Mouse (Mus musculus): Measurements from ENCODE around the gene Pilrb1. TPM values are rescaled to one million over a fixed set of nuclear protein-coding genes. Genes with fewer than 3 reads are reported as not detected.

Pilrb1 gene
- total RNA-seq, 2 experiments from 2014 or later, result not detected

DNA sequence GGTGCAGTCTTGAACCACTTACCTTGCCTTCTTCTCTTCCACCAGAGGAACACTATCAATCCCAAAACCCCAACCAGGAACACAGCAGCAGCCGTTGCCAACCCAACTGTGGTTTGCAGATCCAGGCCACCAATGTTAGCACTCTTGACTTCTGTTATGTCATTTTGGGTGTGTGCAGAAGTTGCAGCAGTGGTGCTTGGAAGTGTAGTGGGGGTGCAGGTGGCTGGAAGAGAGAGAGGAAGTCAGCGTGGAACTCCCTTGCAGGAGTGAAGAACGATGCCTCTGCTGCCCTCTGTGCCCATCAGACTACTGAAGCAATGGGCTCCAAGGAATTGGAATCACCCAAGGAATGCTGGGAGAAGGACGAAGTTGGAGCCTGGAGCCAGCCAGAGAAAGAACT lies 26.8 kb downstream of the Pilrb1 start:
- intact Hi-C loops (cut with DNase I), result no loop called here
- no peak for DNase-seq

DNA sequence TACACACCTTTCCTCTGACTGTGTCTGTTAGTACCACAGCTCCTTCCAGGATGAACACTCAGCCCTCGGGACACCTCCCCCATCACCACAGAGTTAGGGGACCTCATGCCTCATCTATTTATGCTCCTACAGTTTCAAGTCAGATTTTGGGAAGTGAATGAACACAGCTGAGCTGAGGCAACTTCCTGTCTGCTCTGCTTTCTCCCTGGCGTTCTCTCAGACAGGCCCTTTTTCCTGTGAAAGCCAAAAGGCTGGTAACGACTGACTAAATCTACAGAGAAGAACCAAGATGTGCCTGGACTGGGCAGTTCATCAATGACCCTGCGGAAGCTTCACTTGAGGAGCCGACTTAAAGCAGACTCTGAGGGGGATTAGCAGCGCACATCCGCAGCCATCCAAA lies 27.7 kb downstream of the Pilrb1 start:
- no peak for DNase-seq
- intact Hi-C loops (cut with DNase I), result no loop called here

DNA sequence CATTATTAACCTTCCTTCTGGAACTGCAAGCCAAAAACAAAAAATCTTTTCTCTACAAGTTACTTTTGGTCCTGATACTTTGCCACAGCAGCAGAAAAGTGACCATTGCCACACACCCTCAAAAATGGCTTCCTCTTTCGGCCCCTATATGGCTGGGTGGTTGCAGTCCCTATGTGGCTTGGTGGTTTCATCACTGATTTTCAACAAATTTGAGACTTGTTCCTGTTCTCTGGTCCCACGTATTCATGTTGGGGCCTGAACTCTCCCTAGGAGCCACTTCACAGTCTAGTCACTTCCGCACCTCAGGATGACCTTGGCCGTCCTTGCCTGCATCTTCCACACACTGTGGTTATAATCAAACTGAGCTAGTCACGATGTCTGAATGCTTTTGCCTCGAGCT lies 29.2 kb downstream of the Pilrb1 start:
- intact Hi-C loops (cut with DNase I), result no loop called here
- DNase-seq, result no peak

DNA sequence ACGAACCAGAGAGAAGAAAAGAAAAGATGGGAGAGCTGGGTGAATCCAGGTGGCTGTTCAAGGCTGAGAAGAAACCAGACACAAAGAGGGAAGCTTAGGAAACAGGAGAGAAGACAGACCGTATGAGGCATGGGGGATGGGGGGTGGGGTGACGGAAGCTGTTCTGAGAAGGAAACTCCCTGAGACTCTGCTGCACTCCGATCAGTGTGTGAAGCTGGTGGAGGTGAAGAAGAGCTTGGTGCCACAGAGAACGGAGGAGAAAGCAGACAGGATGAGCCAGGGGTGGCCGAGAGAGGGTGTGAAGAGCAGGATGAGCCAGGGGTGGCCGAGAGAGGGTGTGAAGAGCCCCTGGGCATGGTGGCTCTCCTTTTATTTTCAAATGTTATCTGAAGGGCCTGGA lies 31.5 kb downstream of the Pilrb1 start:
- intact Hi-C loops (cut with DNase I), result no loop called here
- no peak for DNase-seq

DNA sequence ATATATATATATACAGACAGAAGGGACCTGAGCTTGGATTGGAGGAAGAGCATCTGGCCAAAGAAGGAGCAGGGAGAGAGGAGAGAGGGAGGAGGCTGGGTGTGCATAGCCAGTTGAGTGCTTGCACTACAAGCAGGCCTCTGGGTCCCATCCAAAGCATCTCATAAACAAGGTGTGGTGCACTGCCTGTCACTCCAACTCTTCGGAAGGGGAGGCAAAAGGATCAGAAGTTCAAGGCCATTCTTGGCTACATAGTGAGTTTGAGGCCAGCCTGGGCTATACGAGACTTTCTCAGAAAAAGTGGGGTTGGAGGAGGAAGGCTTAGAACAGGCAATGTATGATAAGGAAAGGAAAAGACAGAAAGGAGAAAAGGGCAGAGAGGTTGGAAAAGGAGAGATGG lies 31.9 kb downstream of the Pilrb1 start:
- no peak for DNase-seq
- intact Hi-C loops (cut with DNase I), result no loop called here

DNA sequence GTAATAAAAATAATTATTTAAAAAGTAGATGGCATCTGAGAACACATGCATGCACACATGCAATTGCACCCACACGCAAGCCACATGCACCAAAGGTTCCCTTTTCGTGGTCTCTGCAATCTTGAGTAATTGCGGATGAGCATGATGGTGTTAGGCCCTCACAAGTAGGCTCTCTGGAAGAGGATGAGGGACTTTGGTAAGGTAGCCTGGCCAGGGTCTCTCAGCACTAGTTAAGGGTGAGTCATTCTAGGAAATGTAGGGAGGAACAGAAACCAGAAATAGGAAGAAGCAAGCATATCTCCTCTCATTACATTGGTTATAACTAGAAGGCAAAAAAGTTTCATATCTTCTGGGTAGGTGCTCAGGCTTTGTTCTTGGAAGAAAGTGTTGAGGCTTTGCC lies 32.9 kb downstream of the Pilrb1 start:
- intact Hi-C loops (cut with DNase I), result no loop called here
- DNase-seq, result no peak

DNA sequence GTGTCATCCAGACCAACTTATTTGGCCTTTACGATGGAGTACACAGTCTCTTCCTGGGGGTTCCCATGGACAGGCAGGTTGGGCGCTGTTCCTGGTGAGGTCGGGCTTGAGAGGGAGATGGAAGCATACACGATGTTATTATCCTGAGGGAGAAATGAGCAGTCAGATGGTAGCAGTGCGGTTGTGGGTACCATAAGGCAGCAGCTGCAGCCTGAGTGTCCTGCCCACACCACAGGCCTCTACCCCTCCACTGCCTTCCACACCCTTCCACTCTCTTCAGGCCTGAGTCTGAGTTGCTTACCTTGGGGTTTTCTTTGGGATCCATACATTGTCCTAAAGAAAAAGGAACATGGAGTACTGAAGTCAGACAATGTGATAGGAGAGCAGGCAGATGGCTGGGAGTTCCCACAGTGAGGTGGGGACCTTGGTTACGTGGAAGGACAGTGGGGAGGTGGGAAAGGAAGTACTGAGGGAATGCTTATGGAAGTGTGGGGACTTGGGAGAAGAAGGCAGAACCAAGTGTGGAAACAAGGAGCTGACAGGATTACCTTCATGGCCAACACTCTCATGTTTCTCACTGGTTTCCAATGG lies 34.4 kb downstream of the Pilrb1 start:
- intact Hi-C loops (cut with DNase I), result no loop called here
- DNase-seq, result no peak

DNA sequence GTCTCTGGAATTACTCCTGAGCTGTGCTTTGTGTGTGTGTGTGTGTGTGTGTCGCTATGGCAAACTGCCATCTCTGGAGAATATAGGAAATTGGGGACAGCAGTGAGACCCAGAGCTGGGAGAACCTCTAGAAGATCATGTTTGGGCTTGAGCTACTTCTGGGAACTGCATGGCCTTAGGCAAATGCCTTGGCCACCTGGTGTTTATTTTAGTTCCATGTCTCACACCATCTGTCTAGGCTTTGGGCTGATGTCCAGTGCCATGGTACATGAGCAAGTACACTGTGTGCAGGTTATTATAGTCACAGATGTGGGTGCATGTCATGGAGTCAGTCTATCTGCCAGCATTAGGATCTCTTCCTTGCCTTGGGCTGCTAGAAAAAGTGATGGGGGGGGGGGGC lies 35.3 kb downstream of the Pilrb1 start:
- intact Hi-C loops (cut with DNase I), result no loop called here
- DNase-seq, result no peak

DNA sequence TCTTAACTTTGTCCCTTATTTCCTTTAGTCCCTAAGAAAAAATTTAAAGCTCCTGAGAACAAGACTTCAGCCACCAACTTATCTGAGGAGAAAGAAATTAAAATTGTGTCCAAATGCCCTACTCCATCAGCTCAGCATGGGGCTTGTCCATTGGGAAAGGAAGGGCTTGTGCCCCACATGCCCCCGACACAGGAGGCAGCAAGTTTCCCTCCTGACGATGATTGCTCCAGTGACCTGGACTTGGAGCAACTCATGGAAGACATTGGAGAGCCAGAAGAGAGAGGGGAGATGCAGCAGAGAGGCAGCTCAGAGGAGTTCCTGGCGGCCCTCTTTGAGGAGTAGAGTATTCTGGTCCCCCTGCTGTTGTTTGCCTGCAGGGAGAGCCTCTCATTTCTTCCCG lies 35.8 kb downstream of the Pilrb1 start:
- intact Hi-C loops (cut with DNase I), result no loop called here
- no peak for DNase-seq

DNA sequence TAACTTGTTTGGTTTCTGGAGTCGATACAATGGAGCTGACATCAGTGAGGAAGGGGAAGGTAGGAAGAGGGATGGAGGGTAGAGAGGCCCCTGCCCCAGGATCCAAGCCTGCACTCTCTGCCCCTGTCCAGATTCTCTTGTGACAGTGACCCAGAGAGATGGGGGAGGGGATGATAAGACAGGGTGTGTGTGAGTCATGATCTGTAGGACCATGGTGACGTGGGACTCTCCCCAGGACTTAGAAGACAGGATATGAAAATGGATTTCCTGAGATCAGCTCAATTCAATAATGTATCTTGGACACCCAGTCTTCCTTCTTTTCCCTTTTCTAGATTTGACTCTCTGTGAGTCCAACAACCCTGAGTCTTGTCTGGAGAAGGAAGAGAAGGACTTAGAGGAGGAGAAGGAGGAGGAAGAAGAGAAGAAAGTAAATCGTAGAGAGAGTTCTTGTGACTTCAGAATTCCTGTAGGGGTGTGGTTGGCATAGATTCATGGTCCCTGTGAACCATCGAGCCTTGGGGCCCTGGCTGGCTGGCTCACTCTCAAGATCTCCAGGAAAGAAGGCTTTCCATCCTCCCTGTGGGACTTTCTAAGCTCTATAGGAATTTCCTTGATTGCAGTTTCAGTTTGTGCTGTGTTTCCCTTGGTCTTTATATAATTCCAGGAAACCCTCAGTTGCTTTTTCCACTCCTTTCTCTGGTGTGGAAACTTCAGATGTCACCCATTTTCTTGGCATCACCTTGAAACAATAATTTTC lies 40.3 kb downstream of the Pilrb1 start:
- no peak for DNase-seq
- intact Hi-C loops (cut with DNase I), result no loop called here

DNA sequence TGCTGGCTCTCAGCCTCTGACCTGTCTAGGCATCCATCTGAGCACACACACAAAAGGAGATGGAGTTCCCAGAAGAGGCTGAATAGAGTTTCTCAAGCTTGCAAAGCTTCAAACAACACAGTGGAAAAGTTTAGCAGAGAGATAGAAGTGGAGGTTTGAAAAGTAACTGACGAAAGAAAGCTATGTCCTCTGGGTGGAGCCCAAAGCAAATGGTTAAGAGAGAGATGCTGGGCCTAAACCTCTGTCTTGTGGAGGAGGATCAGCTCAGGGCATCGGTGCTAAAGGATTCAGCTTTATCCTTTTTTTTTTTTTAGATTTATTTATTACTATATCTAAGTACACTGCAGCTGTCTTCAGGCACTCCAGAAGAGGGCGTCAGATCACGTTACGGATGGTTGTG lies 49.6 kb downstream of the Pilrb1 start:
- no peak for DNase-seq
- intact Hi-C loops (cut with DNase I), result no loop called here

DNA sequence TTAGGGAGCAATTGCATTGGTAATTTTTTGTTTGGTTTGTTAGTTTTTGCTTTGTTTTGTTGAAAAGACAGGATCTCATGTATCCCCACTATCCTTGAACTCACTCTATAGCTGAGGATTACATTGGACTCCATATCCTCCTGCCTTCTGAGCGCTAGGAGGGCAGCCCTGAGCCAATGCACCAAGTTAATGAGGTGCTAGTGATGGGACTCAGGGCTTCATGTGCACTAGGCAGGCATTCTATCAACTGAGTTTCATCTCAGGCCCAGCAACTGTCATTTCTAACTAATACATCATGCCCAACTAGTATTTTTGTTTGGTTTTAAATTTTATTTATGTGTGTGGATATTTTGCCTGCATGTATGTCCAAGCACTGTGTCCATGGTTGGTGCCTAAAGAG lies 51.7 kb downstream of the Pilrb1 start:
- intact Hi-C loops (cut with DNase I), result no loop called here
- no peak for DNase-seq

Other genes starting within 250 kb of the Pilrb1 start
- gene Pcolce, start 244.3 kb downstream of the Pilrb1 start, total RNA-seq (2021), result 10 to 100 TPM; 57.1 to 66.1 TPM
- gene Fbxo24, start 229.1 kb downstream of the Pilrb1 start, total RNA-seq (2021), result not detected
- 10 to 100 TPM; 13.6 to 13.8 TPM for gene Lrch4, start 229.0 kb downstream of the Pilrb1 start, total RNA-seq (2021)
- 1 to 10 TPM; 2.0 to 2.9 TPM for gene Gm20605, start 228.9 kb downstream of the Pilrb1 start, total RNA-seq (2021)
- 1 to 10 TPM; 2.3 to 2.7 TPM for gene Sap25, start 216.8 kb downstream of the Pilrb1 start, total RNA-seq (2021)
- gene Irs3, start 212.4 kb downstream of the Pilrb1 start, total RNA-seq (2021), result under 1 TPM; 0.47 to 0.48 TPM
- gene Agfg2, start 173.4 kb downstream of the Pilrb1 start, total RNA-seq (2021), result 1 to 10 TPM; 3.8 to 4.6 TPM
- gene Nyap1, start 116.5 kb downstream of the Pilrb1 start, total RNA-seq (2021), result under 1 TPM; 0.20 to 0.28 TPM
- 10 to 100 TPM; 52.2 to 55.6 TPM for gene Tsc22d4, start 112.4 kb downstream of the Pilrb1 start, total RNA-seq (2021)
- gene Ppp1r35, start 79.3 kb downstream of the Pilrb1 start, total RNA-seq (2021), result 1 to 10 TPM; 5.6 to 7.9 TPM
- gene Mepce, start 70.5 kb downstream of the Pilrb1 start, total RNA-seq (2021), result 10 to 100 TPM; 20.8 to 25.2 TPM
- gene Zcwpw1, start 70.3 kb downstream of the Pilrb1 start, total RNA-seq (2021), result under 1 TPM in 1 of 2 experiments, not detected in 1; 0.17 TPM
- gene Pilra, start 21.8 kb downstream of the Pilrb1 start, total RNA-seq (2021), result under 1 TPM; 0.10 to 0.59 TPM
- under 1 TPM in 1 of 2 experiments, not detected in 1; 0.23 TPM for gene Pilrb2, start 13.7 kb upstream of the Pilrb1 start, total RNA-seq (2021)
- under 1 TPM in 1 of 2 experiments, not detected in 1; 0.07 TPM for gene Cyp3a13, start 63.5 kb upstream of the Pilrb1 start, total RNA-seq (2021)
- gene Gjc3, start 105.0 kb upstream of the Pilrb1 start, total RNA-seq (2021), result under 1 TPM; 0.59 to 0.99 TPM
- under 1 TPM in 1 of 2 experiments, not detected in 1; 0.46 TPM for gene Azgp1, start 123.4 kb upstream of the Pilrb1 start, total RNA-seq (2021)
- not detected for gene Smok3a, start 163.2 kb upstream of the Pilrb1 start, total RNA-seq (2021)
- gene Smok3b, start 163.3 kb upstream of the Pilrb1 start, total RNA-seq (2021), result not detected
- gene Smok3c, start 195.1 kb upstream of the Pilrb1 start, total RNA-seq (2021), result not detected
- 10 to 100 TPM in 1 of 2 experiments, 1 to 10 TPM in 1; 7.0 to 10.2 TPM for gene Zkscan1, start 227.0 kb upstream of the Pilrb1 start, total RNA-seq (2021)

All from gastrocnemius, postnatal 36 days (tissue).